Mouse (Mus musculus) left cerebral cortex, adult 8-10 months (tissue): Measurements from ENCODE around the gene Ormdl2. TPM values are rescaled to one million over a fixed set of nuclear protein-coding genes. Genes with fewer than 3 reads are reported as not detected.
"Not testable (repeated sequence)": the region's sequence is repeated elsewhere in the genome, so short reads cannot be mapped to it uniquely, and the experiment has no call there.

Experiments
- DNase-seq, 2 experiments: peaks; one replicate each; pipeline ENCODE4 v3.0.0; 2022; ENCODE audit warnings: low spot score in 2 of 2
- total RNA-seq, 4 experiments: library from RNA; stranded (reverse); gene quantifications; 2 replicates each; pipeline ENCODE4 v1.2.4; 2022

Gene Ormdl2
- 1 to 10 TPM; 6.5 to 8.7 (median 7.8) TPM for total RNA-seq

GRCm38 (mm10) chr10:128821358-128822056 is at the start of gene Ormdl2:
Gene Ormdl2, minus strand, starts transcription at chr10:128821645.
- DNase-seq = peak; percentile 97 to 98

- DNase-seq = no peak
Observed at GRCm38 (mm10) chr10:128870341-128870740, 48.9 kb upstream of the Ormdl2 start.

- DNase-seq = no peak
Observed at GRCm38 (mm10) chr10:128866518-128866917, 45.1 kb upstream of the Ormdl2 start.

- no peak for DNase-seq
Observed at GRCm38 (mm10) chr10:128866042-128866441, 44.6 kb upstream of the Ormdl2 start.

GRCm38 (mm10) chr10:128861176-128861575 is 39.7 kb upstream of the Ormdl2 start:
- DNase-seq = no peak

GRCm38 (mm10) chr10:128850339-128850738 is 28.9 kb upstream of the Ormdl2 start:
- no peak for DNase-seq

- DNase-seq = no peak
Observed at GRCm38 (mm10) chr10:128848426-128848825, 27.0 kb upstream of the Ormdl2 start.

- no peak for DNase-seq
Observed at GRCm38 (mm10) chr10:128846664-128847063, 25.2 kb upstream of the Ormdl2 start.

- no peak for DNase-seq
Observed at GRCm38 (mm10) chr10:128845516-128845915, 24.1 kb upstream of the Ormdl2 start.

- no peak for DNase-seq
Observed at GRCm38 (mm10) chr10:128843260-128843659, 21.8 kb upstream of the Ormdl2 start.

GRCm38 (mm10) chr10:128840612-128841011 is 19.2 kb upstream of the Ormdl2 start:
- DNase-seq = no peak

- no peak for DNase-seq
Observed at GRCm38 (mm10) chr10:128839434-128839833, 18.0 kb upstream of the Ormdl2 start.

- DNase-seq = no peak
Observed at GRCm38 (mm10) chr10:128837400-128837799, 16.0 kb upstream of the Ormdl2 start.

- DNase-seq = no peak
Observed at GRCm38 (mm10) chr10:128823821-128824220, 2.4 kb upstream of the Ormdl2 start.

- DNase-seq = not testable (repeated sequence)
Observed at GRCm38 (mm10) chr10:128823087-128823486, 1.6 kb upstream of the Ormdl2 start.

- no peak for DNase-seq
Observed at GRCm38 (mm10) chr10:128822135-128822534, 690 bp upstream of the Ormdl2 start.

GRCm38 (mm10) chr10:128820217-128820616 is 1.2 kb downstream of the Ormdl2 start:
- DNase-seq = no peak

- DNase-seq = no peak
Observed at GRCm38 (mm10) chr10:128817033-128817432, 4.4 kb downstream of the Ormdl2 start, which contains the start of gene Sarnp. Gene Sarnp, plus strand, starts transcription at chr10:128817333.

- DNase-seq = no peak
Observed at GRCm38 (mm10) chr10:128807018-128807417, 14.4 kb downstream of the Ormdl2 start.

GRCm38 (mm10) chr10:128806086-128806485 is 15.4 kb downstream of the Ormdl2 start:
- no peak for DNase-seq

GRCm38 (mm10) chr10:128805092-128806000 is 16.1 kb downstream of the Ormdl2 start:
- DNase-seq = peak in 1 of 2 experiments; percentile 94
